8 mouse cellular contexts compared by ENCODE assay signal in the genomic region with DNA sequence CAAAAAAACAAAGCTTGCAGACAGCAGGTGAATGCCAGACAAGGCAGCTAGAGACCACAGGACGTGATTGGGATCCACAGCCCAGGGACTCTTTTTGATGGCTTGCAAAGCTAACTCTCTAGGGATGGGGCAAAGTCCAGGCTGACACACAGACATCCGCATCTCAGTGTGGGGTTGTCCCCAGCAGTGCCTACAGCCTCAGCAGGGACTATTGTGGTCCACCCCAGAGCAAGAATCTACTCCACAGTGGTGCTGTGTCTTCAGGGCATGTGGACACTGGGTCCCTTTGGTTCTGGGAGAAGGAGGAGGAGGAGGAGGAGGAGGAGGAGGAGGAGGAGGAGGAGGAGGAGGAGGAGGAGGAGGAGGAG. TPM values are rescaled to one million over a fixed set of nuclear protein-coding genes. Genes with fewer than 3 reads are reported as not detected.
DNase-seq lines count a peak whose midpoint lies in the region; ATAC-seq and TF ChIP-seq lines count a peak whose summit lies in the region.

No protein-coding gene starts in this region.

- peaks cover 5% of the 10 kb centered on the region; the same call in 1 of the 2 replicates for H3K27me3 ChIP-seq in kidney, embryonic 16.5 days (ENCODE audit: insufficient read depth, low read length)
- no peaks in the 10 kb centered on the region for H3K27me3 ChIP-seq in kidney, adult 2 months (replicated peaks; ENCODE audit: control insufficient read depth, insufficient read depth, low read length)
- no peaks in the 10 kb centered on the region for H3K27me3 ChIP-seq in forebrain, embryonic 11.5 days (ENCODE audit: control insufficient read depth, insufficient read depth, low read length)
- no peaks in the 10 kb centered on the region for H3K27me3 ChIP-seq in hindbrain, embryonic 16.5 days (replicated peaks; ENCODE audit: control insufficient read depth, insufficient read depth, low read length)
- no peaks in the 10 kb centered on the region for H3K27me3 ChIP-seq in midbrain, embryonic 15.5 days (replicated peaks)

- peak overlapping the region; percentile 42; the same call in 1 of the 2 replicates for H3K4me2 ChIP-seq in kidney, embryonic 16.5 days (replicated peaks; ENCODE audit: low read depth, low read length)
- no peak overlapping the region for H3K4me2 ChIP-seq in forebrain, embryonic 11.5 days (ENCODE audit: low read depth, low read length, severe bottlenecking)
- peak overlapping the region; percentile 37 for H3K4me2 ChIP-seq in hindbrain, embryonic 16.5 days (ENCODE audit: low read length)
- H3K4me2 ChIP-seq in midbrain, embryonic 15.5 days = 0 out of 2 replicates have a peak overlapping the region, but pooled peaks have one; percentile 22

- H3K9ac ChIP-seq in kidney, embryonic 16.5 days (replicated peaks; ENCODE audit: low read length) = no peak overlapping the region
- H3K9ac ChIP-seq in forebrain, embryonic 11.5 days (ENCODE audit: low read length) = no peak overlapping the region
- H3K9ac ChIP-seq in hindbrain, embryonic 16.5 days (ENCODE audit: low read depth, low read length) = no peak overlapping the region
- H3K9ac ChIP-seq in midbrain, embryonic 15.5 days = no peak overlapping the region

- H3K4me1 ChIP-seq in kidney, embryonic 16.5 days (ENCODE audit: insufficient read depth, low read length) = peaks cover 25% of the 10 kb centered on the region
- 0 out of 2 replicates have a peak, but pooled peaks cover 2% of the 10 kb centered on the region for H3K4me1 ChIP-seq in kidney, adult 2 months (ENCODE audit: control insufficient read depth, insufficient read depth, low read length)
- H3K4me1 ChIP-seq in forebrain, embryonic 11.5 days (replicated peaks; ENCODE audit: control insufficient read depth, insufficient read depth, low read length) = peaks cover 7% of the 10 kb centered on the region
- peaks cover 25% of the 10 kb centered on the region for H3K4me1 ChIP-seq in hindbrain, embryonic 16.5 days (ENCODE audit: control insufficient read depth, insufficient read depth, low read depth, low read length)
- H3K4me1 ChIP-seq in midbrain, embryonic 15.5 days = peaks cover 12% of the 10 kb centered on the region

- no peak for TF ChIP-seq CTCF in kidney, adult 2 months (conservative IDR thresholded peaks at IDR 0.05; ENCODE audit: insufficient read depth, insufficient read length, low read depth, low read length)

- H3K9me3 ChIP-seq in kidney, embryonic 16.5 days (ENCODE audit: low read length) = no peaks in the 10 kb centered on the region
- H3K9me3 ChIP-seq in forebrain, embryonic 11.5 days (ENCODE audit: control insufficient read depth, low read length) = no peaks in the 10 kb centered on the region
- H3K9me3 ChIP-seq in hindbrain, embryonic 16.5 days (ENCODE audit: control insufficient read depth, low read length) = no peaks in the 10 kb centered on the region
- no peaks in the 10 kb centered on the region for H3K9me3 ChIP-seq in midbrain, embryonic 15.5 days

- TF ChIP-seq POLR2A in kidney, adult 2 months (IDR thresholded peaks at IDR 0.05; ENCODE audit: low read depth, low read length) = no peak

- H3K4me3 ChIP-seq in kidney, embryonic 16.5 days (ENCODE audit: low read length) = no peak overlapping the region
- H3K4me3 ChIP-seq in kidney, adult 2 months (ENCODE audit: insufficient read depth, low read depth, low read length) = no peak overlapping the region
- H3K4me3 ChIP-seq in forebrain, embryonic 11.5 days (ENCODE audit: low read depth, low read length) = no peak overlapping the region
- H3K4me3 ChIP-seq in hindbrain, embryonic 16.5 days (ENCODE audit: low read length) = no peak overlapping the region
- no peak overlapping the region for H3K4me3 ChIP-seq in midbrain, embryonic 15.5 days

- WGBS in kidney, embryonic 16.5 days = 24% methylated on average over 2 of the region's 2 CpGs
- 18% methylated on average over 2 of the region's 2 CpGs for WGBS in kidney, adult 2 months
- 29% methylated on average over 2 of the region's 2 CpGs for WGBS in forebrain, embryonic 11.5 days
- WGBS in hindbrain, embryonic 16.5 days = 22% methylated on average over 2 of the region's 2 CpGs
- WGBS in midbrain, embryonic 15.5 days = 18% methylated on average over 2 of the region's 2 CpGs

- no peak overlapping the region for H3K27ac ChIP-seq in kidney, embryonic 16.5 days (ENCODE audit: low read length)
- no peak overlapping the region for H3K27ac ChIP-seq in kidney, adult 2 months (ENCODE audit: insufficient read depth, low read depth, low read length)
- no peak overlapping the region for H3K27ac ChIP-seq in forebrain, embryonic 11.5 days (ENCODE audit: low read depth, low read length)
- H3K27ac ChIP-seq in hindbrain, embryonic 16.5 days (ENCODE audit: low read depth, low read length) = no peak overlapping the region
- no peak overlapping the region for H3K27ac ChIP-seq in midbrain, embryonic 15.5 days

- peak; percentile 69 for ATAC-seq in kidney, embryonic 16.5 days (ENCODE audit: low FRiP score, low TSS enrichment)
- peak; percentile 47 for ATAC-seq in forebrain, embryonic 11.5 days (replicated peaks; ENCODE audit: low FRiP score)
- no peak for ATAC-seq in hindbrain, embryonic 16.5 days
- ATAC-seq in midbrain, embryonic 15.5 days (replicated peaks) = no peak

- no peak for DNase-seq in kidney, adult 2 months
- DNase-seq in forebrain, embryonic 11.5 days (ENCODE audit: low spot score) = no peak
- no peak for DNase-seq in spleen, postnatal 36 days (ENCODE audit: low spot score in 2 of 2)
- DNase-seq in kidney, postnatal 14 days = no peak
- DNase-seq in thymus, postnatal 4 days = no peak

- H3K36me3 ChIP-seq in kidney, embryonic 16.5 days (ENCODE audit: insufficient read depth, low read length) = no peaks in the 10 kb centered on the region
- H3K36me3 ChIP-seq in kidney, adult 2 months (ENCODE audit: control insufficient read depth, insufficient read depth, low read length) = no peaks in the 10 kb centered on the region
- no peaks in the 10 kb centered on the region for H3K36me3 ChIP-seq in forebrain, embryonic 11.5 days (ENCODE audit: control insufficient read depth, insufficient read depth, low read length)
- H3K36me3 ChIP-seq in hindbrain, embryonic 16.5 days (ENCODE audit: control insufficient read depth, insufficient read depth, low read length) = no peaks in the 10 kb centered on the region
- no peaks in the 10 kb centered on the region for H3K36me3 ChIP-seq in midbrain, embryonic 15.5 days (replicated peaks)

RNA-seq across cellular contexts. Expression of a gene that starts 45.5 kb away (rescaled TPM):
- polyA plus RNA-seq in kidney, embryonic 16.5 days (2015; fragmentation: Nextera tagmentation; extraction: Ambion mirVana) = 39.1 and 44.0 TPM in 2 replicates
- polyA plus RNA-seq in kidney, adult 2 months (2012; rRNA removed) = 43.8 and 55.6 TPM in 2 replicates
- 61.6 and 62.9 TPM in 2 replicates for polyA plus RNA-seq in forebrain, embryonic 11.5 days (2014; fragmentation: Nextera tagmentation; extraction: Ambion mirVana)
- 42.1 and 47.7 TPM in 2 replicates for polyA plus RNA-seq in hindbrain, embryonic 16.5 days (2015; fragmentation: Nextera tagmentation; extraction: Ambion mirVana)
- polyA plus RNA-seq in midbrain, embryonic 15.5 days (2015; fragmentation: Nextera tagmentation; extraction: Ambion mirVana) = 57.6 and 60.0 TPM in 2 replicates

Comparison
In these comparisons a context has a peak if more than half of its experiments do, and no peak if none do; other contexts are left out.
1. ATAC-seq: peak in kidney, embryonic 16.5 days (single experiment) and forebrain, embryonic 11.5 days (single experiment); none in hindbrain, embryonic 16.5 days (single experiment) and midbrain, embryonic 15.5 days (single experiment).